Mouse (Mus musculus) embryonic facial prominence, embryonic 12.5 days (tissue): Measurements from ENCODE around the gene Hist1h2bf. TPM values are rescaled to one million over a fixed set of nuclear protein-coding genes. Genes with fewer than 3 reads are reported as not detected.
"Not testable (repeated sequence)": the region's sequence is repeated elsewhere in the genome, so short reads cannot be mapped to it uniquely, and the experiment has no call there.

ENCODE experiments used
- ATAC-seq: fragments of 200-750 bp; cut with Nextera tagmentation; 2 replicates; pipeline ENCODE4 v1.8.0; 2017; ENCODE audit not compliant: insufficient number of reproducible peaks, insufficient read depth, low FRiP score, low TSS enrichment
- H3K27ac ChIP-seq: fragments of 300-500 bp; sonication (generic); 2 replicates; pipeline ENCODE4 v1.5.1; 2016; ENCODE audit warnings: mild to moderate bottlenecking
- H3K27me3 ChIP-seq: fragments of 300-500 bp; sonication (generic); 2 replicates; pipeline ENCODE4 v1.6.1; 2016; ENCODE audit warnings: mild to moderate bottlenecking, moderate library complexity
- H3K36me3 ChIP-seq: fragments of 300-500 bp; sonication (generic); 2 replicates; pipeline ENCODE4 v1.6.1; 2016; ENCODE audit warnings: mild to moderate bottlenecking
- H3K4me1 ChIP-seq: fragments of 300-500 bp; sonication (generic); 2 replicates; pipeline ENCODE4 v1.6.1; 2016
- H3K4me2 ChIP-seq: fragments of 300-500 bp; sonication (generic); replicated peaks from 2 replicates; pipeline ENCODE4 v1.6.1; 2016; ENCODE audit warnings: mild to moderate bottlenecking, moderate library complexity
- H3K4me3 ChIP-seq: fragments of 300-500 bp; sonication (generic); 2 replicates; pipeline ENCODE4 v1.5.1; 2016; ENCODE audit warnings: mild to moderate bottlenecking
- H3K9ac ChIP-seq: fragments of 300-500 bp; sonication (generic); 2 replicates; pipeline ENCODE4 v1.6.1; 2016; ENCODE audit warnings: mild to moderate bottlenecking, moderate library complexity
- H3K9me3 ChIP-seq: fragments of 300-500 bp; sonication (generic); 2 replicates; pipeline ENCODE4 v1.6.1; 2016; ENCODE audit warnings: mild to moderate bottlenecking, moderate library complexity
- WGBS: fragments of 180-500 bp; shearing (Covaris S2); methylation state at CpG from one replicate; pipeline ENCODE4 v1.1.7; 2016; 5-methylcytosine and 5-hydroxymethylcytosine counted together
- polyA plus RNA-seq: library from polyadenylated mRNA; unstranded; fragments of >200 nt; fragmentation: Nextera tagmentation; extraction: Ambion mirVana; gene quantifications from 2 replicates; pipeline ENCODE4 v1.2.1, GENCODE M21; 2016

Gene Hist1h2bf
- polyA plus RNA-seq, 1 experiment from 2014 or later = 11.9 TPM

DNA sequence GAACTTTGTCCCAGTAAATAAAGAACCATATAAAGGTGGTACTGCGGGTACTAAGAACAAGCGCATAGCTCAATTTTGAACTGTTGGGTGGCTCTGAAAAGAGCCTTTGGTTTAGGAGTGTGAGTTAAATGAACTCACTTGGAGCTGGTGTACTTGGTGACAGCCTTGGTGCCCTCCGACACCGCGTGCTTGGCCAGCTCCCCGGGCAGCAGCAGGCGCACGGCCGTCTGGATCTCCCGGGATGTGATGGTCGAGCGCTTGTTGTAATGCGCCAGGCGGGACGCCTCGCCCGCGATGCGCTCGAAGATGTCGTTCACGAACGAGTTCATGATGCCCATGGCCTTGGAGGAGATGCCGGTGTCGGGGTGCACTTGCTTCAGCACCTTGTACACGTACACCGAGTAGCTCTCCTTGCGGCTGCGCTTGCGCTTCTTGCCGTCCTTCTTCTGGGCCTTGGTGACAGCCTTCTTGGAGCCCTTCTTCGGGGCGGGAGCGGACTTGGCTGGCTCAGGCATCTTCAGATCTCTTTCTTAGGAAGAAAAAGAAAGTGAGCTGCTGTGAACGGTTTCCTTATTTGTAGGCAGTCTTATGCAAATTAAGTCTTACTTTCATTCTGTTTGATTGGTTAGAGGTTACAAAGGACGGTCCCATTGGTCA is 11.6 kb upstream of the Hist1h2bf start:
- Histone ChIP-seq H3K4me3 (peak overlapping the region; percentile 45), H3K27ac (peak overlapping the region; percentile 98), H3K4me2 (peak overlapping the region; percentile 74), H3K4me1 (peaks cover 24% of the 10 kb centered on the region), H3K9ac (peak overlapping the region; percentile 66)
- H3K9me3 ChIP-seq, H3K36me3 ChIP-seq, H3K27me3 ChIP-seq: not testable (repeated sequence)
- ATAC-seq = peak; percentile 88
- 0% methylated on average over 29 of the region's 36 CpGs for WGBS

DNA sequence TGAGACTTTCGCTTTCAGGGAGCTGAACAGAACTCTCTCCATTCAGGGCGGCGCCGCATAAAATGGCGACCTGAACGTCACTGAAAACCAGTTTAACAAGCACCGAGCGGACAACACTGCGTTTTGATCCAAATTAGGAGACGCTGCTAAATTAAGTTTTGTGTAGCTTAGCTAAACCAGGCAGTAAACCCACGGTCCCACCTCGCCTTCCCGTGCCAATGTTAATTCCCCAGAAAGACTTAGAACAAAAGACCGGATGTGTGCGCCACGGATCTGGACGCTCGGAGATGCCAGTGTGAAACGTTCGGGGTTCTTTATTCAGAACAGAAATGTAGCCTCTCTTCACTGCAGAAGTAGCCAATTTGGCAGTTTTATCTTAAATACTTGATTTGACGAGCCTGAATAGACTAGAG is 11.0 kb upstream of the Hist1h2bf start:
- H3K9ac ChIP-seq = peak overlapping the region; percentile 66
- peak overlapping the region; percentile 74 for H3K4me2 ChIP-seq
- WGBS = under 1% methylated on average over 21 of the region's 21 CpGs
- ATAC-seq = no peak
- peaks cover 24% of the 10 kb centered on the region for H3K4me1 ChIP-seq
- H3K4me3 ChIP-seq = peak overlapping the region; percentile 45
- no peaks in the 10 kb centered on the region for H3K9me3 ChIP-seq
- H3K27me3 ChIP-seq = no peaks in the 10 kb centered on the region
- peak overlapping the region; percentile 98 for H3K27ac ChIP-seq
- no peaks in the 10 kb centered on the region for H3K36me3 ChIP-seq

DNA sequence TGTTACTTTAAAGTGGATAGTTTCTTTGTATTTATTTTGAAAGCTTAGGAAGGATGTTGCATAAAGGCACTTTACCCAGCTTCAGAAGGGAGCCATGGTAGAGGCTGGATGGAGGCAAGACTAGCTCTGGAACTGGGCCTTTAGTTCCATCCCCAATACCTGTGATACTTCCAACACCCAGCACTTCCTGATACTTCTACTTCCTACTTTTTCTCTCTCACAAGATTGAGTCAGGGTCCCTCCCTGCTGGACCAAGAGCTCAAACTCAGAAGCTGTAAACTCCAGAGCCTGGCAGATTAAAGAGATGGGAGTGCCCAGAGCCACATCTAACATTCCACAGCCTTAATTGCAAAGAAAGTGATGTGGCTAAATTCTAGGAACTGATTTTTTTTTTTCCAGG is 10.3 kb upstream of the Hist1h2bf start:
- peaks cover 24% of the 10 kb centered on the region for H3K4me1 ChIP-seq
- peak overlapping the region; percentile 45 for H3K4me3 ChIP-seq
- H3K4me2 ChIP-seq = peak overlapping the region; percentile 74
- no peak for ATAC-seq
- H3K27me3 ChIP-seq = no peaks in the 10 kb centered on the region
- no peaks in the 10 kb centered on the region for H3K9me3 ChIP-seq
- H3K9ac ChIP-seq = peak overlapping the region; percentile 66
- no peaks in the 10 kb centered on the region for H3K36me3 ChIP-seq
- peak overlapping the region; percentile 98 for H3K27ac ChIP-seq

GRCm38 (mm10) chr13:23583387-23584068 is 9.5 kb upstream of the Hist1h2bf start:
- no peaks in the 10 kb centered on the region for H3K36me3 ChIP-seq
- H3K27ac ChIP-seq = peak overlapping the region; percentile 92
- no peaks in the 10 kb centered on the region for H3K9me3 ChIP-seq
- H3K27me3 ChIP-seq = no peaks in the 10 kb centered on the region
- ATAC-seq = no peak
- H3K4me1 ChIP-seq = peaks cover 24% of the 10 kb centered on the region
- no peak overlapping the region for H3K9ac ChIP-seq
- no peak overlapping the region for H3K4me3 ChIP-seq
- H3K4me2 ChIP-seq = peak overlapping the region; percentile 13; the same call in 1 of the 2 replicates

DNA sequence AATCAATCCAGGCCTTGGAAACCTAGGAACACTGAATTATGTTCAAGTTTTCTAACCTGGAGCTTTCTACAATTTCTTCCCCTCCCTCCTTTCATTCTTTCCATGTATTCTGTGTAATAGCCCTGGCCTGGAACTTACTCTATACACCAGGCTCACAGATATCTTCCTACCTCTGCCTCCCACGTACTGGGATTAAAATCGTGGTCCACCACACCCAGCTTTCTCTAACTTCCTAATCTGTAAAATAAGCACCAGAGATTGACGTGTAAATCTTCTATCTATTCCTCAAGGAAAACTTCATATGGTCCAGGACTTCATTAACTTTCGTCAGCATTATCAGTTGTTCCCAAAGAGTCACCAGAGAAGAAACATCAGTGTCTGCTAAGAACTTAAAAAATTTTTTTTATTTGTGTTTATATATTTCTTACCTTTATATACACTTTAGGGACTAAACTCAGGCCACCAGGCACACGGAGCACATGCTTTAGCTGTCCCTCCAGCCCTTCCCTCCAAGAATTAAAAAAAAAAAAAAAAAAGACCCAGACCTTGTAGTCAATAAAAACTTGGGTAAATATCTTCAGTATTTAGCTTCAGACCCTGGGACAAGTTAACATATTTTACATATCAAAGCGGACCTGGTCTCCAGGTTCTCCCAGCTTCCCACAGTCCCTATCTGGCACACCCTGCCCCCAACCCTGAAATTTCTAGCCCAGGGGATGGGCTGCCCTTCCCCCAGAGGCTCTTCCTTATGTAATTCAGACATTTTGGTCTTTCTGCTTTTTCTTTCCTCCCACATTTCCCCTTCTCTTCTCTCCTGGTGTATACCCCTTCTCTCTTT is 8.4 kb upstream of the Hist1h2bf start:
- Histone ChIP-seq H3K4me2 (peak overlapping the region; percentile 89), H3K4me1 (peaks cover 24% of the 10 kb centered on the region), H3K36me3 (no peaks in the 10 kb centered on the region), H3K27ac (peak overlapping the region; percentile 92), H3K4me3 (peak overlapping the region; percentile 53), H3K27me3 (no peaks in the 10 kb centered on the region), H3K9ac (peak overlapping the region; percentile 73), H3K9me3 (no peaks in the 10 kb centered on the region)
- no peak for ATAC-seq
- WGBS = 3% methylated on average over 6 of the region's 6 CpGs

- H3K9ac ChIP-seq = peak within 1 kb of the TSS; percentile 73
- H3K27me3 ChIP-seq = no peaks in the 10 kb centered on the region
- peak; percentile 93 for ATAC-seq
- no peaks in the 10 kb centered on the region for H3K36me3 ChIP-seq
- H3K9me3 ChIP-seq = no peaks in the 10 kb centered on the region
- H3K27ac ChIP-seq = peak within 1 kb of the TSS; percentile 92
- WGBS = under 1% methylated on average over 43 of the region's 43 CpGs
- peak within 1 kb of the TSS; percentile 53 for H3K4me3 ChIP-seq
- peak within 1 kb of the TSS; percentile 89 for H3K4me2 ChIP-seq
- H3K4me1 ChIP-seq = peaks cover 28% of the 10 kb centered on the region
These were observed 7.6 kb upstream of the Hist1h2bf start, which contains the start of gene Hist1h4d for GRCm38 (mm10) chr13:23581408-23582218. Gene Hist1h4d (plus strand): TSS chr13:23581598.

DNA sequence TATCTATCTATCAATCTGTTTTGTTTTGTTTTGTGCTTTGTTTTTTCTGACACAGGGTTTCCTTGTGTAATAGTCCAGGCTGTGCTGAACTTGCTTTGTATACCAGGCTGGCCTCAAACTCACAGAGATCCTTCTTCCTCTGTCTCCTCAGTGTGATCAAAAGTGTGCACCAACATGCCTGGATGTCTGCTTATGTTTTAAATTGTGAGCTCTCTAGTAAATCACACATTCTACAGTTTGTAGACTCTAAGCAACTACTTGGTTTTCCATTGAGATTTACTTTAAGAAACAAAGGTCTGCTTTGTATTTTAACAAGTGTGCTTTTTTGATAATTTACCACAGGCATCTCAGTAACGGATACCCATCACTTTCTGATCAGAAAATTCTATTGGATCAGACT is 3.8 kb upstream of the Hist1h2bf start:
- Histone ChIP-seq H3K4me2 (no peak overlapping the region), H3K9ac (no peak overlapping the region), H3K27ac (no peak overlapping the region), H3K27me3 (no peaks in the 10 kb centered on the region), H3K4me3 (no peak overlapping the region), H3K36me3 (no peaks in the 10 kb centered on the region), H3K4me1 (peaks cover 19% of the 10 kb centered on the region), H3K9me3 (no peaks in the 10 kb centered on the region)
- 85% methylated on average over 1 of the region's 1 CpGs for WGBS
- no peak for ATAC-seq

DNA sequence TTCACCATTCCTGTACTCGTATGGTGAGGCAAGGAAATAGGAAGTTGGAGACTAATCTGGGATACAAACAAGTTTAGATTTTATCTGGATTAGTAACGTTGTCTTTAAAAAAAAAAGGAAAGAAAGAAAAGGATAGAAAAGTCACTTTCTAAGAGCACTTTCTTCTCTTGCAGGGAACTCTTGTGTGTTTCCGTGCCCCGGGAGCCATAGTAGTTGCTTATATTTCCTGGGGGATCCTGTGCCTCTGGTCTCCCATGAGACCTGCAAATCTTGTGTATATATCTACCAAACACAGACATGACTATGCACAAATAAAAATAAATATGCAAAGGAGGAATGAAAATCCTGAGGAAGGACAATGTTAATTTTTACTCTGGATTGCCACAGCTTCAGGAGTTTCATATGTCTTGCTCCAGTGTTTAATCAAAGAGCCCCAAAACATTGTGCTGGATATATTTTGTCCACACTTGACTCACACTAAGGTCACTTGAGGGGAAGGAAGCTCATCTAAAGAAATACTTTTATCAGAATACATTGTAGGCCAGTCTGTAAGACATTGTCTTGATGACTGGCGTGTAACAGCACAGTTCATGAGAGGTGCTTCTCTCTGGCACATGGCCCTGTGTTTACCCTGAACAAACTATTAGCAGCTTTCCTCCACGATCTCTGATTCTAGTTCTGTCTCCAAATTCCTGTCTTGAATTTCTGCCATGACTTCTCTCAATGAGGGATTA is 3.1 kb upstream of the Hist1h2bf start:
- 40% methylated on average over 6 of the region's 6 CpGs for WGBS
- H3K4me2 ChIP-seq = peak overlapping the region; percentile 75
- peaks cover 18% of the 10 kb centered on the region; the same call in 1 of the 2 replicates for H3K4me1 ChIP-seq
- H3K27ac ChIP-seq = peak overlapping the region; percentile 89
- H3K27me3 ChIP-seq = no peaks in the 10 kb centered on the region
- no peaks in the 10 kb centered on the region for H3K9me3 ChIP-seq
- no peak for ATAC-seq
- H3K4me3 ChIP-seq = peak overlapping the region; percentile 51
- peak overlapping the region; percentile 60 for H3K9ac ChIP-seq
- no peaks in the 10 kb centered on the region for H3K36me3 ChIP-seq

- peak overlapping the region; percentile 89 for H3K27ac ChIP-seq
- peak overlapping the region; percentile 75 for H3K4me2 ChIP-seq
- no peaks in the 10 kb centered on the region for H3K9me3 ChIP-seq
- no peaks in the 10 kb centered on the region for H3K27me3 ChIP-seq
- peak overlapping the region; percentile 51 for H3K4me3 ChIP-seq
- H3K36me3 ChIP-seq = no peaks in the 10 kb centered on the region
- H3K9ac ChIP-seq = peak overlapping the region; percentile 60
- no peak for ATAC-seq
- H3K4me1 ChIP-seq = peaks cover 15% of the 10 kb centered on the region; the same call in 1 of the 2 replicates
- 3% methylated on average over 7 of the region's 7 CpGs for WGBS
These were observed 2.4 kb upstream of the Hist1h2bf start for GRCm38 (mm10) chr13:23576351-23576881.

- H3K9ac ChIP-seq = peak overlapping the region; percentile 60
- 0% methylated on average over 8 of the region's 40 CpGs for WGBS
- peaks cover 15% of the 10 kb centered on the region; the same call in 1 of the 2 replicates for H3K4me1 ChIP-seq
- H3K4me3 ChIP-seq = peak overlapping the region; percentile 51
- ATAC-seq, H3K9me3 ChIP-seq, H3K27me3 ChIP-seq, H3K36me3 ChIP-seq: not testable (repeated sequence)
- peak overlapping the region; percentile 75 for H3K4me2 ChIP-seq
- H3K27ac ChIP-seq = peak overlapping the region; percentile 89
These were observed 1.9 kb upstream of the Hist1h2bf start for GRCm38 (mm10) chr13:23575864-23576313.
